Mouse (Mus musculus) limb, embryonic 12.5 days (tissue): ENCODE results near the gene Hexim2. TPM values are rescaled to one million over a fixed set of nuclear protein-coding genes. Genes with fewer than 3 reads are reported as not detected.

Source experiments
- ATAC-seq: fragments of 200-750 bp; cut with Nextera tagmentation; 2 replicates; pipeline ENCODE4 v1.8.0; 2017; ENCODE audit warnings: low read depth, moderate TSS enrichment; ENCODE audit not compliant: insufficient number of reproducible peaks, insufficient read depth, low FRiP score, low TSS enrichment
- H3K27ac ChIP-seq: fragments of 300-500 bp; sonication (generic); 2 replicates; pipeline ENCODE4 v1.5.1; 2016; ENCODE audit warnings: mild to moderate bottlenecking, moderate library complexity
- H3K27me3 ChIP-seq: fragments of 300-500 bp; sonication (generic); 2 replicates; pipeline ENCODE4 v1.6.1; 2016; ENCODE audit warnings: mild to moderate bottlenecking, moderate library complexity
- H3K36me3 ChIP-seq: fragments of 300-500 bp; sonication (generic); 2 replicates; pipeline ENCODE4 v1.6.1; 2016; ENCODE audit warnings: mild to moderate bottlenecking, moderate library complexity
- H3K4me1 ChIP-seq: fragments of 300-500 bp; sonication (generic); replicated peaks from 2 replicates; pipeline ENCODE4 v1.6.1; 2016
- H3K4me2 ChIP-seq: fragments of 300-500 bp; sonication (generic); 2 replicates; pipeline ENCODE4 v1.6.1; 2016; ENCODE audit warnings: mild to moderate bottlenecking, moderate library complexity
- H3K4me3 ChIP-seq: fragments of 300-500 bp; sonication (generic); replicated peaks from 2 replicates; pipeline ENCODE4 v1.5.1; 2016; ENCODE audit warnings: mild to moderate bottlenecking
- H3K9ac ChIP-seq: fragments of 300-500 bp; sonication (generic); replicated peaks from 2 replicates; pipeline ENCODE4 v1.6.1; 2016; ENCODE audit warnings: mild to moderate bottlenecking, moderate library complexity
- H3K9me3 ChIP-seq: fragments of 300-500 bp; sonication (generic); 2 replicates; pipeline ENCODE4 v1.6.1; 2016; ENCODE audit warnings: mild to moderate bottlenecking, moderate library complexity
- WGBS: fragments of 180-500 bp; shearing (Covaris S2); methylation state at CpG from one replicate; pipeline ENCODE4 v1.1.7; 2016; 5-methylcytosine and 5-hydroxymethylcytosine counted together
- polyA plus RNA-seq: library from polyadenylated mRNA; unstranded; fragments of >200 nt; fragmentation: Nextera tagmentation; extraction: Ambion mirVana; gene quantifications from 2 replicates; pipeline ENCODE4 v1.2.1, GENCODE M21; 2016

Hexim2 gene
- 12.8 and 13.2 TPM in 2 replicates for polyA plus RNA-seq

DNA sequence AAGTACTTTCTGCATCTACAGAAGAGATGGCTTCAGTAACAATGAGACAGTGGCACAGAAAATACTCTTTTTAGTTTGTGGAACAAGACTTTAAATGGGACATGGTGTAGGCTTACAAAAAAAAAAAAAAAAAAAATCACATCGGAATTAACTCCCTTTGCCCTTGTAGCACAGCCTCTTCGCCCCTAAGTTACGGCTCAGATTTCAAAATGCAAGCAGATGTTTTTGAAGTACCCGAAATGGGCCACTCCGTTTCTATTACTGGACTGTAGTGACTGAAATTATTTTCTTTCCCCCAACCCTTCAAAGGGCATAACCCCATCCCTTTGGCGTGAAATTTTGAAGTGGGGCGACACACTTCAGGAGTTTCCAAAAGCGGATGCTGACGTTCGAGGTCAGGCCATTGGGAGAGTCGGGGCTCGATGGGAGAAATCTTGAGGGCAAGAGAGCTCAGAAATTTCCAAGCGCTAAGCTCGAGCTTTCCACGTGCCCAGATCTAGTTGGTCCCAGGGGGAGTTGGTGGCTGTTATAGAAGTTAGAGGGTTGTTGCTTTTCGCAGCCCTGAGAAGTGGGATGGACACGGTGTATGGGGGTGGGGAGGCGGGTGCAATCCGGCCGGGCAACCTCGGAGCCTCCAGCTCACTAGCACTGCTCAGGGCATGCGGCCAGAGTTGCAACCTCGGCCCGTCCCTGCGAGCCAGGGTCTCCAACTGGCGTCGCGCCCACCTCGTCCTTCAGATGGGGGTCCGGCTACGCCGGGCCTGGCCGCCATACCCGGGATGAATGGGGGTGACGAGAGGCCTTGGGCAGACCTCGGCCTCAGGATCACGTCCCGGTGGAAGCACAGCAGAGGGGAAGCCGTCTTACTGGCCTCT, at the start of gene Hexim2:
Gene Hexim2, plus strand, starts transcription at position 729 of the 875 bp plus-strand sequence.
- H3K27me3 ChIP-seq, result no peaks in the 10 kb centered on the region
- under 1% methylated on average over 39 of the region's 39 CpGs for WGBS
- H3K4me3 ChIP-seq, result peak within 1 kb of the TSS; percentile 91
- peak within 1 kb of the TSS; percentile 65 for H3K4me2 ChIP-seq
- H3K27ac ChIP-seq, result peak within 1 kb of the TSS; percentile 99
- no peaks in the 10 kb centered on the region for H3K9me3 ChIP-seq
- ATAC-seq, result peak; percentile 30; the same call in 1 of the 2 replicates
- H3K4me1 ChIP-seq, result peaks cover 28% of the 10 kb centered on the region
- peak within 1 kb of the TSS; percentile 99 for H3K9ac ChIP-seq
- peaks cover 7% of the 10 kb centered on the region; the same call in 1 of the 2 replicates for H3K36me3 ChIP-seq

DNA sequence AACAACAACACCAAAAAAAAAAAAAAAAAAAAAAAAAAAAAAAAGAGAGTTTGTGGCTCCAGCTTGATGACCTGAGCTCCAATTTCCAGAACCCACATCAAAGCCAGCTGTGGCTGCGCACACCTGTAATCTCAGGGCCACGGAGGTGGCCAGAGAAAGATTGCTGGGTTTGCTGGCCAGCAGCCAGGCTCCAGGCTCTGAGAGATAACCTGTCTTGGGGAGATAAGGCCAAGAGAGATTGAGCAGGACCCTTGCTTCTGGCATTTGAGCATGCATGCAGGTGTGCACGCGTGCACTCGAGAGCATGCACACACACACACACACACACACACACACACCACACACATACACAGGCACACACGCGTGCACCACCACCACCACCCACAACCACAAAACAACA, 38.9 kb upstream of the Hexim2 start:
- no peak overlapping the region for H3K4me3 ChIP-seq
- H3K4me1 ChIP-seq, result peaks cover 31% of the 10 kb centered on the region
- no peak overlapping the region for H3K9ac ChIP-seq
- peaks cover 13% of the 10 kb centered on the region for H3K27me3 ChIP-seq
- H3K36me3 ChIP-seq, result no peaks in the 10 kb centered on the region
- no peak for ATAC-seq
- no peak overlapping the region for H3K4me2 ChIP-seq
- no peak overlapping the region for H3K27ac ChIP-seq
- H3K9me3 ChIP-seq, result no peaks in the 10 kb centered on the region
- 88% methylated on average over 7 of the region's 7 CpGs for WGBS

DNA sequence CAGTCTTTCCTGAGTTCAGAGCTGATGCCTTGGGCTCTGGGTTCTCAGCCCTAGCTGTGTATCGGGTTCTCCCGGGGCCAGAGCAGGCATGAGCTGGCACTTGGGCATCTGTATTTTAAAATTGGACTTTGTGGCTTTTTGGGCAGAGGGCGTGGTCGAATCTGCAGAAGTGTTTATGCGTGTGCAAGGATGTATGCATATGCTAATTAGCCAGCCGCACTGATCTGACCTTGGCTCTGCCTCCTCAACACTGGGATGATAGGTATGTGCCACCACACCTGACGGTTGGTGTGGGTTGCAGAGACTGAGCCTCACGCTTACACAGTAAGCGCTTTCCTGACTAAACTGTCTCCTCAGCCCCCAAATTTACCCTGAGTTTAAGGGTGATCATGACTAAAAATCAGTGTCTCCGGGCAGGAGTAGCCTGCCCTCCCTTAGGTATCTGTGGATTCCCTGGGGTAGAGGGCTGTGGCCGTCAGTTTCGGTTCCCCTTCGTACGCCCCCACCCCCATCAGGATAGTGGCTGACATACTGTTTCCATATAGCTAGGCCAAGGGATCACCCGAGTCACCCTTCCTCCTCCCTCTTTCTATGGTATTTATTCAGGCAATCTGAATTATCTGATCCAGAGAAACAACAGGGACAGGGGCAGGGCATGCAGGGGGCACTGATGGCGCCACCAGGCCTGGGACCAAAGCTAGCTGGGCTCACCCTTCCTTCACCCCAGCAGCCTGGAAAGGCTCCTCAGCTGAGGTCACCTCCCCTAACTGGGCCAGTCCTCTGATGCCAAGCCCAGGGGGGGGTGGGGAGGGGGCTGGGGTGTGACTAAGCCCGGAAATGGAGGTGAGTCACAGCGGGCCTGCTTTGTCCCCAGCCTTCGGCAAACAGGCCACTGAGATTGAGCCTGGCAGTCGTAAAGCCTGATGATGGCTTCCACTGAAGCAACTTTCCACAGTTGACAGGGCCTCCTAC, 38.1 kb upstream of the Hexim2 start:
- Histone ChIP-seq H3K36me3 (no peaks in the 10 kb centered on the region), H3K9ac (no peak overlapping the region), H3K4me1 (peaks cover 38% of the 10 kb centered on the region), H3K27ac (no peak overlapping the region), H3K9me3 (no peaks in the 10 kb centered on the region), H3K4me2 (no peak overlapping the region), H3K27me3 (peaks cover 20% of the 10 kb centered on the region), H3K4me3 (no peak overlapping the region)
- no peak for ATAC-seq
- 62% methylated on average over 20 of the region's 20 CpGs for WGBS

DNA sequence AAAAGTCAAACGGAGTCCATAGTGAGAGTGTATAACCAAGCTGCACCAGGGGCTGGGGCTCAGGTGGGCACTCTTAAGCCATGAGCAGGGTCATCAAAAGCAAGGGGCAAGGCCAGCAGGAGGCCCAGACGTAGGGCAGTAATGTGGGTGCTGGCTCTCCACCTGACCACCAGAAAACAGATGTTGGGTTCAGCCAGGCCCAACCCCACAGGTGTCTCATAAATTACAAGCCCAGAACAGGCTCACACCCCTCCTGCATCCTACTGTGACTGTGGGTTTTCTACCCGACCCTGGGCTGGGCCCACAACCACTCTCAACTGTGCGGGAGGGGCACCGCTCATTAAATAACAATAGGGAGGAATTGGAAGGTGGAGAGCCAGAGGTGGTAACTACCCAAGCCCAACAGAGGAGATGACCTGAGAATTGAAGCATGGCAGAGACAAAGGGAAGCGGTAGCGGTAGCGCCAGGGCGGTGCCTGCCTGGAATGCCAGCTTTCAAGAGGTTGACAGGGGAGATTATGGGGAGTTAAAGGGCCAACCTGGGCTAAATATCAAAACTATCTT, 37.0 kb upstream of the Hexim2 start:
- Histone ChIP-seq H3K27ac (no peak overlapping the region), H3K9me3 (no peaks in the 10 kb centered on the region), H3K4me2 (no peak overlapping the region), H3K36me3 (no peaks in the 10 kb centered on the region), H3K27me3 (peaks cover 30% of the 10 kb centered on the region), H3K4me1 (peaks cover 40% of the 10 kb centered on the region), H3K9ac (no peak overlapping the region), H3K4me3 (no peak overlapping the region)
- no peak for ATAC-seq
- 60% methylated on average over 9 of the region's 9 CpGs for WGBS

DNA sequence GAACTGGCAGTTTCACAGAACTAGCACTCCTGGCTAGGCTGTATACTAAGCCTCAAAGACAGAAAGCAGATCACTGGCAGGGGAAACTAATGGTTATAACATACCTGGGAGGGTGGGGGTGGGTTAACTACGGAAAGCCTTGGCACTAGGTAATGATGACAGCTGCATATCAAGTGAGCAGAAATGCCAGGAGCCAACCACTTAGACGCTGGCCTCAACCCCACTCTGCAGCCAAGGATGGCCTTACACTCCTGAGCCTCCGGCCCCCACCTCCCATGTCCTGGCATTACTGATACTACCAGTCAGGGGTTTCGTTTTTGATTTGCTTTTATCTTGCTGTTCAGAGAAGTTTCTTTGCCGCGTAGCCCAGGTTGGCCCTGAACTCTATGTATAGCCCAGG, 36.4 kb upstream of the Hexim2 start:
- H3K27me3 ChIP-seq, result peaks cover 37% of the 10 kb centered on the region
- WGBS, result 86% methylated on average over 6 of the region's 6 CpGs

DNA sequence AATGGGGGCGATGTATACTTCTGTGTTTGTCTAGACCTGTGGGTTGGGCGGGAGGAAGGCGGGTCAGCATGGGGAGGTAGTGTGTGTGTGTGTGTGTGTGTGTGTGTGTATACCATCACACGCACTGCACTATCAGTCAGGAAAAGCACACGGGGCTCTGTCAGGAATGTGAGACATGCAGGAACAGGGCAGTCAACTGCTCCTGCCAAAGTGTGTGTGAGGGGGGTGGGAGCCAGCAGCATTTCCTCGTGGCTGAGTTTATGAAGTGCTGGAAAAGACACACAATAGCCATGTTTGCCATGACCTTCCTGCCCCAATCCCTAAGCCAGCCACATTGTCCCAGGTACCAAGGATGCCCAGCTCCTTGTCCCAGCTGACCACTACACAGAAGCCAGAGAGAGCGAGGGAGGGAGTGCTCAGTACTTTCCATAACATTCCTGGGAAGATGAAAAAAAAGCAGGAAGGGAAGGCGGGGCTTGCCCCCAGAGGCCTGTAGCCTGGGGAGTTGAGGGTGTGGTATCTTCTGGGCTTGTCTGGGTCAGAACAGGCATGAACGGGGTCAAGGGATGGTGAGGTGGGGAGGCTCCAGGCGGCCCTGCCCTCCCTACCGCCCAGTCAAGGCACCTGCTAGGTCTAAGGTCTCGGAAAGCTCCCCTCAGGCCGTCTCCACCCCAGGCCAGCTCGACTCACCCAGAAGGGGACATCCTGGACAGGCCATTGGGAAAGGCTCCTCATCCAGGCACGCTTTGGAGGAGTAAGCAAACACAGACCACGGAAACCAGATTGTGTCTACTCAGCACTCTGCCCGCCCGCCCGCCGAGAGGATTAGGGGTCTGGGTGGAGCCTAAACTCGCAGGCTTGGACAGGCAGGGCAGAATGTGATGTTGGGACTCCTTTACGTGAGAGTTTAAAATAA, 35.0 kb upstream of the Hexim2 start:
- Histone ChIP-seq H3K9ac (0 out of 2 replicates have a peak overlapping the region, but pooled peaks have one; percentile 9), H3K27ac (peak overlapping the region; percentile 50), H3K27me3 (peaks cover 51% of the 10 kb centered on the region), H3K4me1 (peaks cover 50% of the 10 kb centered on the region), H3K4me3 (0 out of 2 replicates have a peak overlapping the region, but pooled peaks have one; percentile 13), H3K4me2 (peak overlapping the region; percentile 35), H3K36me3 (no peaks in the 10 kb centered on the region), H3K9me3 (no peaks in the 10 kb centered on the region)
- 24% methylated on average over 22 of the region's 22 CpGs for WGBS
- no peak for ATAC-seq

More for the DNA sequence above, 36.4 kb upstream of the Hexim2 start:
- H3K4me3 ChIP-seq, result no peak overlapping the region
- no peaks in the 10 kb centered on the region for H3K36me3 ChIP-seq
- peaks cover 40% of the 10 kb centered on the region for H3K4me1 ChIP-seq
- no peak overlapping the region for H3K9ac ChIP-seq
- H3K27ac ChIP-seq, result no peak overlapping the region
- H3K4me2 ChIP-seq, result no peak overlapping the region
- ATAC-seq, result no peak
- H3K9me3 ChIP-seq, result no peaks in the 10 kb centered on the region

DNA sequence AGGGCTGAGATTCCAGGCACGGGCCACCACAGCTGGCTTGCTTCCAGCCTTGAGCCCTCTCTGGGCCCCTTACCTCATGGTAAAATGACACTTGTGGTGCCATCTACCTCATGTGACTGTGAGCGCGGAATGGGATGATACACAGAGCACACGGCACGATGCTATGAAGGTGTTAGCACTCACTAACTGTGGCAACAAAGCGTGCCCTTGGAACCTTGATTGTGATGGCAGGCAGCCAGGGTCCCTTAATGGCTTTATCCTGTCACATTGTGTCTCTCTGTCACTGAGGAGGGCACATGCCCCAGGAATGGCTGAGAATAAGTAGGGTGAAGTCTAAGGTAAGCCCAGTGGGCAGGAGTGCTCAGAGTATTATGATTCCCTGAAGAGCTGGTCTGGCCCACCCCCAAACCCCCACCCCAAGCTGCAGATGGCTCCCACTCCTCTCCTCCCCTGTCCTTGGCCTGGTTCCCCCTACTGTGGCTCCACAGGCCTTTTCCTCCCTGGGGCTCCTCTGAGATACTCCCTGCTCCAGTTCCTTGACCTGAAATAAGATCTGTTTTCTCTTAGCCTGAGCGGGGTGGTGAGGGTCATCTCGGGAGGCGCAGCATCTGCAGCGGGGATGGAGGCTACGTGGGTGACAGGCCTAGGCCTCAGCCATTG, 33.6 kb upstream of the Hexim2 start:
- no peak for ATAC-seq
- peaks cover 51% of the 10 kb centered on the region for H3K4me1 ChIP-seq
- 66% methylated on average over 11 of the region's 11 CpGs for WGBS

DNA sequence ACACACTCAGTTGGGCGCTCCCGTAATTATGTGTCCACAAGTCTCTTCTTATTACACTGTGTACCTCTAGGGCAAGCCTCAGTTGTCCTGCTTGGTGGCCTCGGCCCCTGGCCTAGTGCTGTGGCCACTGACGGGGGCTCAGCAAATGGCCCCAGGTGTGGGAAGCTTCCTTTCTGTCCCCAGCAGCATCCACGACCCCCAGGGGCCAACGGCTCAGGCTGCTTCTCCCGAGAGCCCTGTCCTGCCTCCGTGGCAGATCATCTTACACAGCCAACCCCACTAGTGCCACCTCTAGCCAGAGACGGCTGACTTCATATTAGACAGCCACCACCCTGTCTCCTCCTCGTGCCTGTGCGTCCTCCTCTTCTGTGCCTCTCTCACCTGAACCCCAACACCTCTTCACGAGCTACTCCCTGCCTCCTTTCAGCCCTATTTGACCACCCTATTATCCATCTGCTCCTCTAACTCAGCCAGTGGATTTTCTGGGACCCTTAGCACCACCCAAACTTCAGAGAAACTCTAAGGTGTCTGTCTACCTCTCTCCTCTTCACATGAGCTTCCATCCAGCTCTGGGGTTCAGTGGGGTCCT, 32.8 kb upstream of the Hexim2 start:
- Histone ChIP-seq H3K9me3 (no peaks in the 10 kb centered on the region), H3K9ac (no peak overlapping the region), H3K4me1 (peaks cover 47% of the 10 kb centered on the region), H3K4me3 (no peak overlapping the region), H3K27ac (no peak overlapping the region), H3K36me3 (no peaks in the 10 kb centered on the region), H3K4me2 (no peak overlapping the region), H3K27me3 (peaks cover 70% of the 10 kb centered on the region)
- no peak for ATAC-seq
- 46% methylated on average over 12 of the region's 12 CpGs for WGBS

More for the DNA sequence above, 33.6 kb upstream of the Hexim2 start:
- peaks cover 62% of the 10 kb centered on the region for H3K27me3 ChIP-seq
- H3K27ac ChIP-seq, result no peak overlapping the region
- no peak overlapping the region; the same call in 1 of the 2 replicates for H3K9ac ChIP-seq
- no peaks in the 10 kb centered on the region for H3K9me3 ChIP-seq
- no peak overlapping the region for H3K4me2 ChIP-seq
- H3K4me3 ChIP-seq, result no peak overlapping the region
- no peaks in the 10 kb centered on the region for H3K36me3 ChIP-seq

DNA sequence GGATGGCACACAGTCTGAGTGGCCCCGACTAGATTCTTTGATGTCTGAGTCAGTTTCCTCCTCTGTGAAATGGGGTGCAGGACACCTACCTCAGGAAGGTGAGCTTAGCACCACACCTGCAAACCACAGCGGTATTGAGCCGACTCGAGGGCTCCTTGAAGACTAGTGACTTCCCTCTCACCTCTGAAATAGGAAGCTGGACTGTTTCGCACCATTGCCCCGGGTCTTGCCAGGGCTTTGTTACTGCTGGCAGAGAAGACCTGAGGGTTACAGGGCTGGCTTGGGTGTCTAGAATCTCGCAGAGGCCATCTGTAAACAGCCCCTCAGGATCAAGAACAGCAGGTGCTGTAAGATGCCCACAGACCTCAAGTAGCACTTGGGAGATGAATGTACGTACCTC, 31.9 kb upstream of the Hexim2 start:
- H3K9ac ChIP-seq, result no peak overlapping the region
- no peak overlapping the region for H3K4me2 ChIP-seq
- H3K4me1 ChIP-seq, result peaks cover 38% of the 10 kb centered on the region
- WGBS, result 69% methylated on average over 8 of the region's 8 CpGs
- no peak overlapping the region for H3K4me3 ChIP-seq
- H3K36me3 ChIP-seq, result no peaks in the 10 kb centered on the region
- peaks cover 77% of the 10 kb centered on the region for H3K27me3 ChIP-seq
- no peaks in the 10 kb centered on the region for H3K9me3 ChIP-seq
- H3K27ac ChIP-seq, result no peak overlapping the region
- ATAC-seq, result no peak
